ENCODE assay signal across 26 mouse cellular contexts in the genomic region with DNA sequence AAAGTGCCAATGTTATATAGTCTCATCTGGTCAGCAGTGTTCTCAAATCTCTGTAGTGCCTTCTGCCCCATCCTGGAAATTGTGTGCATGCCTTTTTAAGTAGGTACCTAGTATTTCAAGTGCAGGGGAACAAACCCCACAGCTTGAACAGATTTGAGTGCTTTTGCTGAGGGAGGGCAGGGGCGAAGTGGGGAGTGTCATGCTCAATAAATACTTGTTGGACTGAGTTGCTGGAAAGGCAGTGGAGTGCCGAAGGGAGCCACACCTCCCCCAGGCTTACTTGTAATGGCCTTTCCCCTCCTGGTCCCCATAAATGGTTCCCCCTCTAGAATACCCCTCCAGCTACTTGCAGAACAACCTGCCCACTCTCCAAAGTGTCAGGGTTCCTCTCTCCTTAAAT. TPM values are rescaled to one million over a fixed set of nuclear protein-coding genes. Genes with fewer than 3 reads are reported as not detected.
DNase-seq lines count a peak whose midpoint lies in the region; ATAC-seq and TF ChIP-seq lines count a peak whose summit lies in the region.
"Had no signal": no experiment of that assay in that cellular context is flagged by ENCODE, and none has a peak within 500 bp of the region (broad histone marks: within the 10 kb centered on the region; RNA-seq: fewer than 3 reads in every experiment).

No protein-coding gene starts in this region.

- peaks cover 7% of the 10 kb centered on the region; the same call in 1 of the 2 replicates for H3K36me3 ChIP-seq in lung, embryonic 16.5 days (ENCODE audit: control insufficient read depth, insufficient read depth, low read length)
- 0 out of 2 replicates have a peak, but pooled peaks cover 4% of the 10 kb centered on the region for H3K36me3 ChIP-seq in lung, postnatal 0 days (ENCODE audit: insufficient read depth, low read length)
- H3K36me3 ChIP-seq: midbrain, embryonic 13.5 days had no signal

- H3K4me1 ChIP-seq in lung, embryonic 16.5 days (replicated peaks; ENCODE audit: control insufficient read depth, insufficient read depth, low read length) = peaks cover 29% of the 10 kb centered on the region
- H3K4me1 ChIP-seq in lung, adult 2 months (ENCODE audit: control insufficient read depth, insufficient read depth, low read length) = peaks cover 7% of the 10 kb centered on the region
- peaks cover 10% of the 10 kb centered on the region; the same call in 1 of the 2 replicates for H3K4me1 ChIP-seq in lung, postnatal 0 days (ENCODE audit: insufficient read depth, low read depth, low read length)

- peak overlapping the region; percentile 64; the same call in 1 of the 2 replicates for H3K27ac ChIP-seq in layer of hippocampus, adult 2 months
- peak overlapping the region; percentile 73 for H3K27ac ChIP-seq in lung, embryonic 16.5 days (ENCODE audit: low read length)
- peak overlapping the region; percentile 11; the same call in 1 of the 2 replicates for H3K27ac ChIP-seq in lung, postnatal 0 days (ENCODE audit: low read length)
- H3K27ac ChIP-seq: heart, embryonic 15.5 days; hindbrain, embryonic 14.5 days; kidney, postnatal 0 days; midbrain, embryonic 13.5 days had no signal

- TF ChIP-seq POLR2A in lung, adult 2 months (IDR thresholded peaks at IDR 0.05; ENCODE audit: borderline replicate concordance, extremely low read depth, low read depth, low read length) = no peak

- H3K4me3 ChIP-seq in layer of hippocampus, adult 2 months = no peak overlapping the region
- H3K4me3 ChIP-seq in lung, embryonic 16.5 days (ENCODE audit: low read length) = no peak overlapping the region
- no peak overlapping the region for H3K4me3 ChIP-seq in lung, adult 2 months (replicated peaks; ENCODE audit: extremely low read depth, low read depth, low read length)
- no peak overlapping the region for H3K4me3 ChIP-seq in lung, postnatal 0 days (ENCODE audit: low read depth, low read length)
- H3K4me3 ChIP-seq: heart, embryonic 15.5 days; megakaryocyte, embryonic 14.5 days; midbrain, embryonic 13.5 days had no signal

- WGBS in lung, embryonic 16.5 days = 48% methylated on average over 2 of the region's 2 CpGs
- WGBS in lung, adult 2 months = 50% methylated on average over 2 of the region's 2 CpGs
- 40% methylated on average over 2 of the region's 2 CpGs for WGBS in lung, postnatal 0 days

- H3K9me3 ChIP-seq in lung, embryonic 16.5 days (ENCODE audit: control insufficient read depth, low read length) = no peaks in the 10 kb centered on the region
- no peaks in the 10 kb centered on the region for H3K9me3 ChIP-seq in lung, postnatal 0 days (ENCODE audit: low read length)
- H3K9me3 ChIP-seq: G1E; heart, embryonic 15.5 days; megakaryocyte, embryonic 14.5 days; midbrain, embryonic 13.5 days had no signal

- ATAC-seq in lung, embryonic 16.5 days (ENCODE audit: low read depth) = peak; percentile 73
- ATAC-seq in lung, postnatal 0 days = peak; percentile 73
- ATAC-seq in erythroid progenitor cell, adult 5-6 weeks (replicated peaks; ENCODE audit: low FRiP score, poor library complexity, severe bottlenecking) = no peak
- ATAC-seq: forebrain, embryonic 14.5 days; inflammation-experienced regulatory T-cells, adult 6 months; midbrain, embryonic 13.5 days; Patski had no signal

- no peak for TF ChIP-seq CTCF in layer of hippocampus, adult 2 months (conservative IDR thresholded peaks at IDR 0.05)
- TF ChIP-seq CTCF in lung, adult 2 months (IDR thresholded peaks at IDR 0.05; ENCODE audit: insufficient read depth, low read length) = no peak
- TF ChIP-seq CTCF in lung, postnatal 0 days (IDR thresholded peaks at IDR 0.05) = no peak

- no peak for DNase-seq in layer of hippocampus, adult 2 months (ENCODE audit: low spot score in 2 of 2)
- no peak for DNase-seq in layer of hippocampus, adult 18-20 months (ENCODE audit: low spot score in 2 of 2)
- no peak for DNase-seq in lung, adult 2 months
- DNase-seq in lung, postnatal 0 days (ENCODE audit: low spot score) = peak; percentile 73
- DNase-seq in right cerebral cortex, postnatal 36 days (ENCODE audit: low spot score in 2 of 2) = no peak
- DNase-seq: adrenal gland, adult 2 months; B cell, adult 2 months; cerebellum, adult 11-12 months; cerebellum, postnatal 14 days; gastrocnemius, postnatal 10 days; heart, postnatal 4 days; kidney, adult 18-20 months; left cerebral cortex, postnatal 4 days; lung, embryonic 14.5 days; right cerebral cortex, postnatal 25 days had no signal

- H3K27me3 ChIP-seq in lung, embryonic 16.5 days (ENCODE audit: control insufficient read depth, insufficient read depth, low read depth, low read length) = no peaks in the 10 kb centered on the region
- no peaks in the 10 kb centered on the region for H3K27me3 ChIP-seq in lung, postnatal 0 days (replicated peaks; ENCODE audit: insufficient read depth, low read length)
- H3K27me3 ChIP-seq: heart, embryonic 15.5 days; midbrain, embryonic 13.5 days; Patski had no signal

- H3K4me2 ChIP-seq in lung, embryonic 16.5 days (ENCODE audit: low read depth, low read length) = peak overlapping the region; percentile 34
- H3K4me2 ChIP-seq in lung, postnatal 0 days (replicated peaks; ENCODE audit: low read depth, low read length) = no peak overlapping the region
- H3K4me2 ChIP-seq: heart, embryonic 15.5 days; hindbrain, embryonic 14.5 days; lung, embryonic 14.5 days; midbrain, embryonic 13.5 days had no signal

- peak; percentile 17; the same call in 1 of the 2 replicates for TF ChIP-seq EP300 in lung, postnatal 0 days (IDR thresholded peaks at IDR 0.05)

- H3K9ac ChIP-seq in lung, embryonic 16.5 days (ENCODE audit: low read length) = 0 out of 2 replicates have a peak overlapping the region, but pooled peaks have one; percentile 23
- no peak overlapping the region for H3K9ac ChIP-seq in lung, postnatal 0 days (replicated peaks; ENCODE audit: low read depth)
- H3K9ac ChIP-seq: heart, embryonic 15.5 days; hindbrain, embryonic 14.5 days; lung, embryonic 14.5 days; midbrain, embryonic 13.5 days had no signal

RNA-seq across cellular contexts. Expression of a gene that starts 7.4 kb away (rescaled TPM):
- total RNA-seq in layer of hippocampus, adult 2 months (2021) = 1 to 10 TPM; 4.1 to 6.0 TPM
- total RNA-seq in layer of hippocampus, adult 18-20 months (2021) = 1 to 10 TPM; 6.3 to 8.2 TPM
- polyA plus RNA-seq in lung, embryonic 16.5 days (2015; fragmentation: Nextera tagmentation; extraction: Ambion mirVana) = 15.1 and 15.7 TPM in 2 replicates
- 55.8 and 59.8 TPM in 2 replicates for polyA plus RNA-seq in lung, adult 2 months (2012; rRNA removed)
- 20.4 and 21.6 TPM in 2 replicates for polyA plus RNA-seq in lung, postnatal 0 days (2015; fragmentation: Nextera tagmentation; extraction: Ambion mirVana)
- 340 and 347 TPM in 2 replicates for total RNA-seq in erythroid progenitor cell, adult 5-6 weeks (2015; ENCODE audit: low replicate concordance)
- 282 and 287 TPM in 2 replicates for total RNA-seq in erythroid progenitor cell, adult 5-6 weeks (2017; ENCODE audit: low replicate concordance)

RNA-seq across cellular contexts. Expression of a gene that starts 34.1 kb away (rescaled TPM):
- 10 to 100 TPM; 83.3 to 85.7 TPM for total RNA-seq in layer of hippocampus, adult 2 months (2021)
- 10 to 100 TPM; 76.5 to 82.0 TPM for total RNA-seq in layer of hippocampus, adult 18-20 months (2021)
- 75.3 and 80.2 TPM in 2 replicates for polyA plus RNA-seq in lung, embryonic 16.5 days (2015; fragmentation: Nextera tagmentation; extraction: Ambion mirVana)
- polyA plus RNA-seq in lung, adult 2 months (2012; rRNA removed) = 21.5 and 37.2 TPM in 2 replicates
- polyA plus RNA-seq in lung, postnatal 0 days (2015; fragmentation: Nextera tagmentation; extraction: Ambion mirVana) = 30.7 and 33.5 TPM in 2 replicates
- total RNA-seq in erythroid progenitor cell, adult 5-6 weeks (2015; ENCODE audit: low replicate concordance) = 94.3 and 127 TPM in 2 replicates
- total RNA-seq in erythroid progenitor cell, adult 5-6 weeks (2017; ENCODE audit: low replicate concordance) = 72.6 and 81.2 TPM in 2 replicates

RNA-seq across cellular contexts. Expression of a gene that starts 40.3 kb away (rescaled TPM):
- 10 to 100 TPM; 64.4 to 69.2 TPM for total RNA-seq in layer of hippocampus, adult 2 months (2021)
- 10 to 100 TPM; 58.5 to 68.8 TPM for total RNA-seq in layer of hippocampus, adult 18-20 months (2021)
- polyA plus RNA-seq in lung, embryonic 16.5 days (2015; fragmentation: Nextera tagmentation; extraction: Ambion mirVana) = 91.1 and 92.7 TPM in 2 replicates
- polyA plus RNA-seq in lung, adult 2 months (2012; rRNA removed) = 60.6 and 80.9 TPM in 2 replicates
- 87.3 and 96.8 TPM in 2 replicates for polyA plus RNA-seq in lung, postnatal 0 days (2015; fragmentation: Nextera tagmentation; extraction: Ambion mirVana)
- 35.0 and 42.3 TPM in 2 replicates for total RNA-seq in erythroid progenitor cell, adult 5-6 weeks (2015; ENCODE audit: low replicate concordance)
- total RNA-seq in erythroid progenitor cell, adult 5-6 weeks (2017; ENCODE audit: low replicate concordance) = 38.7 and 50.4 TPM in 2 replicates

Comparison
In these comparisons a context has a peak if more than half of its experiments do, and no peak if none do; other contexts are left out.
1. H3K27ac ChIP-seq: peak in every context shown above with its lines; median percentile 73 in lung, embryonic 16.5 days; 64 in layer of hippocampus, adult 2 months; 11 in lung, postnatal 0 days.
2. RNA of a gene that starts 7.4 kb away (total RNA-seq): 282 to 347 TPM in erythroid progenitor cell, adult 5-6 weeks; 6.3 to 8.2 TPM in layer of hippocampus, adult 18-20 months and 4.1 to 6.0 TPM in layer of hippocampus, adult 2 months; every median in the first group is over 10 times any median in the second.